Mouse (Mus musculus) midbrain, embryonic 13.5 days (tissue): ENCODE data around the gene A930018P22Rik. TPM values are rescaled to one million over a fixed set of nuclear protein-coding genes. Genes with fewer than 3 reads are reported as not detected.

Experiments used
- ATAC-seq: fragments of 200-750 bp; cut with Nextera tagmentation; 2 replicates; pipeline ENCODE4 v1.8.0; 2017; ENCODE audit warnings: mild to moderate bottlenecking, moderate TSS enrichment, moderate library complexity
- H3K27ac ChIP-seq: fragments of 300-500 bp; sonication (generic); 2 replicates; pipeline ENCODE4 v1.5.1; 2015; ENCODE audit warnings: inconsistent platforms, mild to moderate bottlenecking, moderate library complexity
- H3K27me3 ChIP-seq: fragments of 300-500 bp; sonication (generic); 2 replicates; pipeline ENCODE4 v1.6.1; 2015; ENCODE audit warnings: mild to moderate bottlenecking, inconsistent platforms
- H3K36me3 ChIP-seq: fragments of 300-500 bp; sonication (generic); 2 replicates; pipeline ENCODE4 v1.6.1; 2015; ENCODE audit warnings: mild to moderate bottlenecking, inconsistent platforms
- H3K4me1 ChIP-seq: fragments of 300-500 bp; sonication (generic); replicated peaks from 2 replicates; pipeline ENCODE4 v1.6.1; 2015; ENCODE audit warnings: inconsistent platforms
- H3K4me2 ChIP-seq: fragments of 300-500 bp; sonication (generic); replicated peaks from 2 replicates; pipeline ENCODE4 v1.6.1; 2015; ENCODE audit warnings: moderate library complexity, mild to moderate bottlenecking, inconsistent platforms
- H3K4me3 ChIP-seq: fragments of 300-500 bp; sonication (generic); replicated peaks from 2 replicates; pipeline ENCODE4 v1.5.1; 2015; ENCODE audit warnings: mild to moderate bottlenecking, inconsistent platforms
- H3K9ac ChIP-seq: fragments of 300-500 bp; sonication (generic); replicated peaks from 2 replicates; pipeline ENCODE4 v1.6.1; 2015; ENCODE audit warnings: mild to moderate bottlenecking, inconsistent platforms
- H3K9me3 ChIP-seq: fragments of 300-500 bp; sonication (generic); 2 replicates; pipeline ENCODE4 v1.6.1; 2016; ENCODE audit warnings: mild to moderate bottlenecking, inconsistent platforms
- WGBS: fragments of 180-500 bp; shearing (Covaris S2); methylation state at CpG from one replicate; pipeline ENCODE4 v1.1.7; 2015; 5-methylcytosine and 5-hydroxymethylcytosine counted together
- polyA plus RNA-seq: library from polyadenylated mRNA; unstranded; fragments of >200 nt; fragmentation: Nextera tagmentation; extraction: Ambion mirVana; gene quantifications from 2 replicates; pipeline ENCODE4 v1.2.1, GENCODE M21; 2015

The A930018P22Rik gene
- polyA plus RNA-seq, 1 experiment from 2014 or later, result not detected

DNA sequence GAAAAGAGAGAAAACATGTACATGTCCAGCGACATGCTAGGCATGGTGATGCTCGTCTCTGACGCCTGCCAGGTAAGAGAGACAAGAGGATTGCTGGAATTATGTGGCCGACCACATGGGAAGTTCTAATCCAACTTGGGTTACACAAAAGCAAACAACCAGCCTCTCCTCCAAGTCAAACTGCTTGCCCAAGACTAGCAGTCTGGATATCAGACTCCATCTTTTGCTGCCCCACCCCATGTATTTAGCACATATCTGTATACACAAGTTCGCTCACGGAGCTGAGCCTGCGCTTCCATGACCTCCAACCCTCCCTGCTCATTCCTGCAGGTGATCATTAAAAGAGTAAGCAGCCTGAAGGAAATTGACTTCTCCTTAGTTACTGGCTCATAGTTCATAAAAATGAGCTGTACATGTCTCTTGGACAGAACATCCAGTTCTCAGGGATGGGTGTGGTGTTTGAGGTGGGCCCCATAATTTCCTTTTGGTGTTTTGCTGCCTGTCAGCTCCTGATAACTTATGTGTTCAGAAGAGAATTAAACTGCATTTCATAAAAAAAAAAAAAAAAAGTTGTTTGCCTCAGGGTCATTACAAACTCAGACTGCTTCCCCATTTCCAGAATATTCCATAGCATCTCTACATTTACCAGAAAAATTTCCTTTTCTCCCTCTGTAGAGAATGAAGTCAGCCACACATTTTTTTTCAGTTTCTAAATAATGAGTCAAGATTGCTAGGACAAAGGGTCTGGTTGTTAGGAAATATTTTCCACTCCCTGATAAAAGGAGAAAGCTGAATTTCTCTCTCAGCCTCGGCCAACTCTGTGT is 676 bp upstream of the A930018P22Rik start:
- no peak for ATAC-seq
- Histone ChIP-seq H3K36me3 (no peaks in the 10 kb centered on the region), H3K4me1 (peaks cover 7% of the 10 kb centered on the region), H3K27me3 (peaks cover 32% of the 10 kb centered on the region), H3K27ac (no peak overlapping the region), H3K9ac (peak overlapping the region; percentile 82; the same call in 1 of the 2 replicates), H3K9me3 (no peaks in the 10 kb centered on the region), H3K4me2 (peak overlapping the region; percentile 95), H3K4me3 (peak overlapping the region; percentile 78)
- WGBS, result 82% methylated on average over 8 of the region's 8 CpGs

DNA sequence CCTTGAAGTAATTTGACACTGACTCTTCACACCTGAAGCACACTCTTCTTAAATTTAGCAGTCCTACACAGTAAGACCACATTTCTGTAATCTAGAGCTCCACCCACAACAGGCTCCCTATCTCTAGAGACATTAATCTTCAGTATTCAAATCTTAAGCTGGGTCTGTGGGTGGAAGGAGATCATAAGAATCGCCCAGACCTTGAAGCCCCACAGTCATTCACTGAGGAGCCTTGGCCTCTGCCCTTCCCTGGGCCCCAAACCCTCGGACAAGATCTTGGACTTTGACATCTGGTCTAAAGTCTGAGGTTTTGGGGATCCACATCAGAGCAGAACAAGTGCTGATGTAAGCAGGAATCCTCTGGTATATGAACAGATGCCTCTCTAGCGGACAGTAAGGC is 971 bp downstream of the A930018P22Rik start:
- H3K36me3 ChIP-seq, result no peaks in the 10 kb centered on the region
- no peak overlapping the region for H3K27ac ChIP-seq
- peak overlapping the region; percentile 95 for H3K4me2 ChIP-seq
- H3K4me1 ChIP-seq, result peaks cover 7% of the 10 kb centered on the region
- no peak overlapping the region; the same call in 1 of the 2 replicates for H3K9ac ChIP-seq
- no peak for ATAC-seq
- 32% methylated on average over 3 of the region's 3 CpGs for WGBS
- H3K4me3 ChIP-seq, result peak overlapping the region; percentile 78; the same call in 1 of the 2 replicates
- no peaks in the 10 kb centered on the region for H3K9me3 ChIP-seq
- H3K27me3 ChIP-seq, result peaks cover 32% of the 10 kb centered on the region

DNA sequence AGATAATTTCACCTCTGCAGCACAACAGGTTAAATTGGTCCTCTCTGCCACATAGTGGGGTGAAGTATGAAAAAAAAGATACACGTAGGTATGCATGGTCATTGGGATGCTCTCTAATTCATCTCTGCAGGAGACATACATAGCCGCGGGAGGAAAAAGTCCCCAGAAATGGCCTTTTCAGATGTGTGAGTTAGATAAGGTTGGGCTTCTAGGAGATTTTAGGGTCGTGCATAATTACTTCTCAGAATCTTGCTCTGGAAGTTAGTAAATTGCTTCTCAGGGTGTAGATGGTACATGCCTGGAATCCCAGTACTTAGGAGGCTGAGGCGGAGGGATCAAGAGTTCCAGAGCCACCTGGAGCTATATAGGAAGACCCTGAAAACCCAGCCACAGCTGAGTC is 1.5 kb downstream of the A930018P22Rik start:
- H3K4me2 ChIP-seq, result no peak overlapping the region
- peaks cover 32% of the 10 kb centered on the region for H3K27me3 ChIP-seq
- WGBS, result 82% methylated on average over 5 of the region's 5 CpGs
- H3K9ac ChIP-seq, result no peak overlapping the region
- H3K9me3 ChIP-seq, result no peaks in the 10 kb centered on the region
- H3K4me3 ChIP-seq, result no peak overlapping the region
- H3K4me1 ChIP-seq, result peaks cover 7% of the 10 kb centered on the region
- H3K36me3 ChIP-seq, result no peaks in the 10 kb centered on the region
- no peak for ATAC-seq
- no peak overlapping the region for H3K27ac ChIP-seq

DNA sequence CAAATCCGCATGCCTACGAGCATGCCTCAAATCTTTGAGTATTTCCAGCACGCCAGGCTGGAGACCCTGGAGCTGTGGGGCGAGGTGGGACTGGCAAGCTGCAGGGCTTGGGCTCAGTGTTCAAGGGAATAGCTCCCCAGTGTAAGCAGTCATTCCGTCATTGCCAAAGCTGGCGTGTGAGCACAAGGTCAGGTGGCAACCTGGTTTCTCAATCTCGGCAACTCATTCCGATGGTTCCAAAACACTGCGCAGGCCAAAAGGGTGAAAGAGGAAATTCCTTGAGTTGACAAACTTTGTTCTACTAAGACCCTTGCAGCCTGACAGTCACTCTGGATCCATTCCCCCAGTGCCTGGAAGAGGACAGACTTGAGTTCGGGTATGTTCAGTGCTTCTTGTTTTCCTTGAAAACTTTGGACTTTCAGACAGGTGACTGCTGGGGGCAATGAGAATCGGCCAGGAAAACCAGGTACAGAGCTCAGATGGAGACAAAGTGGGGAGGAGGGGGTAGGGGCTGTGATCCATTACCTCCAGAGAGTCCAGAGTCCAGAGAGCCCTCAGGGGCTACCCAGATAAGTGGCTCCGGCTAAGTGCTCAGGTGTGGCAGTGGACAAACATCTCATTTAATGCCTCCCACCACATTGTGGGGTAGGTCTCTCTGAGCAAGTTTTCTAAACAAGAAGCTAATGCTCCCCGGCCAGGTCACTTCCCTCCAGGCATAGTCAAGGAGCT is 6.4 kb downstream of the A930018P22Rik start:
- WGBS, result 89% methylated on average over 13 of the region's 13 CpGs
- no peak overlapping the region for H3K9ac ChIP-seq
- H3K4me3 ChIP-seq, result no peak overlapping the region

DNA sequence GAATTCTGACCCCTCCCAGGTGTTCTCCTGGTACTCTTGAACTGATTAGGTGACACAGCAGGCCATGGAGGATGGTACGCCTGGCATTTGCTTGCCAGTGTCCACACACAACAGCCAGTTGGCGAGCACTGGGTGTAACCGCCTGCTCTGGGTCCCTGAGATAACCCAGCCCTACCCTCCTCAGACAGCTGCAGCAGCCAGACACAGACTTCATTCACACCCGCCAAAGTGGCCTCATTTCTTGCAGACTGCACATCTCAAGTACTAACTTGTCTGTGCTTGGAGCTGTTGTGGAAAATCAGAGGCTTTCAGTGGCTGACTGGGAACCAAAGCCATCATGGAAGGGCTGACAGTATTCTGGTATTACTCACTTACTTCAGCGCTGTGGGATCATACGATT is 7.6 kb downstream of the A930018P22Rik start:
- Histone ChIP-seq H3K27ac (no peak overlapping the region), H3K4me1 (no peaks in the 10 kb centered on the region), H3K9me3 (no peaks in the 10 kb centered on the region), H3K27me3 (peaks cover 5% of the 10 kb centered on the region), H3K4me2 (no peak overlapping the region), H3K9ac (no peak overlapping the region), H3K36me3 (no peaks in the 10 kb centered on the region), H3K4me3 (no peak overlapping the region)
- WGBS, result 89% methylated on average over 6 of the region's 6 CpGs
- no peak for ATAC-seq

More for the DNA sequence above, 6.4 kb downstream of the A930018P22Rik start:
- Histone ChIP-seq H3K4me2 (no peak overlapping the region), H3K27ac (no peak overlapping the region), H3K36me3 (no peaks in the 10 kb centered on the region), H3K4me1 (no peaks in the 10 kb centered on the region), H3K27me3 (peaks cover 13% of the 10 kb centered on the region), H3K9me3 (no peaks in the 10 kb centered on the region)
- no peak for ATAC-seq

DNA sequence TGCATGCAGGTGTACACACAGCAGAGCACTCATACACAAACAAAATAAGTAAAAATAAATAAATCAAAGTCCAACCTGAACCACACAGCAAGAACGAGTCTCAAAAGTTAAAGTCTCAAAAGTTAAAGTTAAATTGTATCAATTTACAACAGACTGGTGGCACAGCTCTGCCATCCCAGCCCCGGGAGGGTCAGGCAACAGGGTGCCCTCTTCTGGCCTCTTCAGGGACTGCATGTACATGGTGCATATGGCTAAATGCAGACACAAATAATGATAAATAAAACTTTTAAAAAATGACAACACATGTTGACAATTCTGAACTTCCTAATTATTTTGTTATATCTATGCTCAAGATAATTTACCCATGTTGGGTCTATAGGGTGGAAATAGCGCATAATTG is 8.4 kb downstream of the A930018P22Rik start:
- 65% methylated on average over 3 of the region's 3 CpGs for WGBS
- no peaks in the 10 kb centered on the region for H3K9me3 ChIP-seq
- no peak overlapping the region for H3K4me2 ChIP-seq
- H3K36me3 ChIP-seq, result no peaks in the 10 kb centered on the region
- H3K27ac ChIP-seq, result no peak overlapping the region
- peaks cover 5% of the 10 kb centered on the region for H3K27me3 ChIP-seq
- H3K9ac ChIP-seq, result no peak overlapping the region
- no peaks in the 10 kb centered on the region for H3K4me1 ChIP-seq
- H3K4me3 ChIP-seq, result no peak overlapping the region
- no peak for ATAC-seq

DNA sequence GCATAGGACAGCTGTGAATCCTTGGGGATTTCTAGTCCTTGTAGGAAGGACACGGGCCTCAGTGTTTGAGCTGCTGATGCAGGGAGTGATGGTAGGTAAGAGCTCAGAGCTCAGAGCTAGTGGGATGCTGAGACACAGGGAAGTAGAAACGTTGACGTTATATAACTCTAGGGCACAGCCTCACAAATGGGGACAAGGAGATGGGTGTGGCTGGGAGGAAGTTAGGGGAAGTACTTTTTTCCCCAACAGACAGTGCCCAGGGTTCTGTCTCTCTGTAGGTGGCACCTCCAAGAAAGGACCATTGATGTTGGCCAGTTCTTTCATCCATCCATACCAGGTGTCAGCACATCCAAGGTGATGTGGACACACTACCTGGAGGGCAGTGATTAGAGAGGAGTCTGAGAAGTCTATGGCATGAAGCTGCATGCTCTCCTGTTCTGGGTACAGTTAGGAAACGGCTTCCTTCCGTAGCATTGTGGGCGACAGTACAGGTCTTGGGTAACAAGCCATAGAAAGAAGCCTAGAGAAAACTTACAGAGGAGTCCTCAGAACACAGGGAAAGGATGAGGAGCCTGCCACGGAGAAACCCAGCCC is 9.8 kb downstream of the A930018P22Rik start:
- WGBS, result 79% methylated on average over 7 of the region's 7 CpGs
- Histone ChIP-seq H3K27me3 (no peaks in the 10 kb centered on the region), H3K4me3 (no peak overlapping the region), H3K9me3 (no peaks in the 10 kb centered on the region), H3K4me2 (no peak overlapping the region), H3K36me3 (no peaks in the 10 kb centered on the region), H3K4me1 (no peaks in the 10 kb centered on the region), H3K27ac (no peak overlapping the region), H3K9ac (no peak overlapping the region)
- ATAC-seq, result no peak

DNA sequence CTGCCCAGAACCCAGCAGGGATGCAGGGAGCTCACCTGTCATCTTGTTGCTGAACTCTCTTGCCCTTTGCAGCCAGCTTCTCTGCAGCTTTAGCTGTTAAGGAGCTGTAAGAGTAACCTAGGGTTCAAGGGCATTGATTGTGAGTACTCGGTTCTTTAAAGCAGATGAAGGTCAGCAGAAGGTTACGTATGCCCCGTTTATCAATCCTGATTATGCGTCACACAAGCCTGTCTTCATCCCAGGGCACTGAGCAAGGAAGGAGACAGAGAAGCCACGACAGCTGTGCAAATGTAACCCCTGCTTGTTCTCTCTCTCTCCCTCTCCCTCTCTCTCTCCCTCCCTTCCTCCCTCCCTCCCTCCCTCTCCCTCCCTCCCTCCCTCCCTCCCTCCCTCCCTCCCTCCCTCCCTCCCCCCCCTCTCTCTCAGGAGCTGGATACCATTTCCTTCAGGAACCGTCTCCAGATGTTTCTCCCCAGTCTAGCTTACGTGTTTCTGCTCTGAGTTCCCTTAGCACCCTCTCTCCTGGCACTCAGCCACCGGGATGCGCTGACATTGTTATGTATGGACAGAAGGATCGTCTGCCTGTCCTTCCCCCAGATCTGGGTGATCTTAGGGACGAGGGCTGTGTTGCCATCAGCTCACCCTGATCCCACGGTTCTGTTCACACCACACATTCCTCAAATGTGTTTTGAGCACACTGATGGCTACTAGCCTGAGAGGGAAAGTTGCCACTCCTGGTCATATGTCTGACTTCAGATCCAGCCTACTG is 10.7 kb downstream of the A930018P22Rik start:
- no peak overlapping the region for H3K4me3 ChIP-seq
- no peaks in the 10 kb centered on the region for H3K27me3 ChIP-seq
- no peaks in the 10 kb centered on the region for H3K36me3 ChIP-seq
- H3K9ac ChIP-seq, result no peak overlapping the region
- H3K27ac ChIP-seq, result no peak overlapping the region
- H3K4me2 ChIP-seq, result no peak overlapping the region
- no peaks in the 10 kb centered on the region for H3K4me1 ChIP-seq
- ATAC-seq, result no peak
- 48% methylated on average over 12 of the region's 12 CpGs for WGBS
- H3K9me3 ChIP-seq, result no peaks in the 10 kb centered on the region

DNA sequence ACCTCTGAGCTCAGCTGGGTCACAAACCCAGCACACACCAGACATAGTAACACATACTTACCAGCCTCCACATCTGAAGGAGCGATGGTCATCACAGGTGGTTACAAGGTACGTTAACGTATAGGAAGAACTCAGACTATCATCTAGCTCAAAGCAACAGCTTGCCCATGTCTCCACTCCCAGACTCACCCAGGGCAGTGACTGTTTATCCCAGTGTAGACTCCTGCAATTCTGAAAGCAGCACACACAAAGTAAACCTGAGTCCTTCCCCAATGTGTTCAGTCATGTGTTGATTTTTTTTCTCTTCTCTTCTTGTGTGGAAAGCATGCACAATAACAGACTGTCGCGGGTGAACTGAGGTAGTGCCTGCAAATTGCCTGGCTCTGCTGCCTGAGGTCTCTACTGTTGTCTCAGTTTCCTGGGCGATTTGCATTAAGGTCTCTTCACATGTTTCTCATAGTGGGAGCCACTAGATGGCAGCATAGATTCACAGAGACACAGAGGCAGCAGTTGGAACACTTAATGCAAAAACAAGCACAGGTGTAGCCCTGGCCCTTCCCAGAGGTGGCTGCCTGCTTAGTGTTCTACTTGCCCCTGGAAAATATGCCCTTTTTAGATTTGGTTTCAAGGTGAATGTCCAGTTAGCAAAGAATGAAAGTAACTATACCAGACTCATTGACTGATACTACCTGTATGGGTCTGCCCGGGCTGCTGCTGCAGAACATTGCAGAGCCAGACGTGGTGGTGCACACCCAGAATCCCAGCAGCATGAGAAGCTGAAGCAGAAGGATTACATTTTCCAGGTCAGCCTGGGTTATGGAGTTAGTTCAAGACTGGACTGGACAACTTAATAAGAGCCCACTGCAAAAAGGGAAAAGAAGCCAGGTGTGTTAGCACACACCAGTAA is 11.8 kb downstream of the A930018P22Rik start:
- Histone ChIP-seq H3K4me3 (no peak overlapping the region), H3K9me3 (no peaks in the 10 kb centered on the region), H3K27me3 (no peaks in the 10 kb centered on the region), H3K9ac (no peak overlapping the region), H3K36me3 (no peaks in the 10 kb centered on the region), H3K4me2 (no peak overlapping the region), H3K27ac (no peak overlapping the region), H3K4me1 (no peaks in the 10 kb centered on the region)
- 48% methylated on average over 8 of the region's 8 CpGs for WGBS
- ATAC-seq, result peak; percentile 88

DNA sequence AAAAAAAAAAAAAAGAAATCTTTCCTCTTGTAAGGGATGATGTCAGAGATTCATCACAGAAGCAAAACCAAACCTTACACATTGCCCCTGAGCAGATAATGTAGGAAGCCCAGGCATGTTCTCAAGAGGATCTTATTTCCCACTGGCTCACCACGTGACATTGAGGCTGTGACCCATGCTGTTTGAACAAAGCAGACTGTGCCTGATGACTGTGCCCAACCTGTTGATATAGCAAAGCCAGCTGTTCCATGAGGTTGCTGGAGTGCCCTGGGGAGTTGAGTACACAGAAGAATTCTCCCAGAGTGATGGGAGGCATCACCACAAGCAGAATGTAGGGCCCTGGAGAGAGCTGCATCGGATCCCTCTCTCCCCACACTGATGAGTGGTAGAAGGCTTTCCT is 13.4 kb downstream of the A930018P22Rik start:
- no peak overlapping the region for H3K4me2 ChIP-seq
- no peaks in the 10 kb centered on the region for H3K9me3 ChIP-seq
- H3K36me3 ChIP-seq, result no peaks in the 10 kb centered on the region
- no peaks in the 10 kb centered on the region for H3K27me3 ChIP-seq
- no peak for ATAC-seq
- H3K4me3 ChIP-seq, result no peak overlapping the region
- H3K9ac ChIP-seq, result no peak overlapping the region
- no peak overlapping the region for H3K27ac ChIP-seq
- H3K4me1 ChIP-seq, result no peaks in the 10 kb centered on the region
- 65% methylated on average over 2 of the region's 2 CpGs for WGBS

DNA sequence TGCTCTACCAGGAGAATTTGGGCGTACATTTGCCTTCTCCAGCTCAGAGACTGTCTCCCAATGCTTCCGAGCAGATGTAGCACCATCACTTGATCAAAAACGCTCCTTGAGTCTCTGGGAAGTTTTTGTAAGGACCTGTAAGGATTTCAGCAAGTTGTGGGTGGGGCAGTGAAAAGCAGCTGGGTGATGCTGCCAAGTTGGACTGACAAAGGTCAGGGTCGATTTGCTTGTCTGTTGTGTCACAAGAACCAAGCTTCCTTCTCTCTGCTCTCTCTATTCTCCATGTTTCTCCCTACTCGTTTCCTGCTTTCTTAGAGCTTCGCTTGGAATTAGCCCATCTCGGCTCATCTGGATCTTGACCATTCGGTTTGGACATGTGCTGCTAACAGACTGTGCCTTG is 19.6 kb downstream of the A930018P22Rik start:
- ATAC-seq, result no peak
- H3K4me3 ChIP-seq, result no peak overlapping the region
- no peaks in the 10 kb centered on the region for H3K9me3 ChIP-seq
- H3K4me2 ChIP-seq, result no peak overlapping the region
- H3K4me1 ChIP-seq, result no peaks in the 10 kb centered on the region
- H3K27ac ChIP-seq, result no peak overlapping the region
- no peaks in the 10 kb centered on the region for H3K36me3 ChIP-seq
- no peak overlapping the region for H3K9ac ChIP-seq
- 89% methylated on average over 8 of the region's 8 CpGs for WGBS
- no peaks in the 10 kb centered on the region for H3K27me3 ChIP-seq
